Mouse (Mus musculus) common myeloid progenitor, adult 5-6 weeks (primary cell): ENCODE results near the gene Wfdc12. TPM values are rescaled to one million over a fixed set of nuclear protein-coding genes. Genes with fewer than 3 reads are reported as not detected.

ENCODE experiments used
- total RNA-seq: library from RNA; stranded (forward); fragments of 200-1000, 187-1606 nt; gene quantifications from 2 replicates; pipeline ENCODE4 v1.2.3, GENCODE M21; 2017

The Wfdc12 gene
- total RNA-seq, 1 experiment from 2014 or later = not detected

Other genes starting within 250 kb of the Wfdc12 start
- 79.0 and 109 TPM in 2 replicates for gene Ywhab, start 195.6 kb downstream of the Wfdc12 start, total RNA-seq
- gene Pabpc1l, start 165.2 kb downstream of the Wfdc12 start, total RNA-seq = 0.37 TPM in 1 of 2 replicates, not detected in the other
- gene Stk4, start 120.3 kb downstream of the Wfdc12 start, total RNA-seq = 132 and 208 TPM in 2 replicates
- 35.7 and 40.4 TPM in 2 replicates for gene Tomm34, start 119.4 kb downstream of the Wfdc12 start, total RNA-seq
- gene Kcns1, start 19.5 kb downstream of the Wfdc12 start, total RNA-seq = 0.59 TPM in 1 of 2 replicates, not detected in the other
- gene Wfdc5, start 7.9 kb downstream of the Wfdc12 start, total RNA-seq = not detected in 2 replicates
- not detected in 2 replicates for gene Wfdc15a, start 9.5 kb upstream of the Wfdc12 start, total RNA-seq
- not detected in 2 replicates for gene Wfdc15b, start 31.1 kb upstream of the Wfdc12 start, total RNA-seq
- not detected in 2 replicates for gene Svs2, start 47.9 kb upstream of the Wfdc12 start, total RNA-seq
- not detected in 2 replicates for gene Svs3b, start 66.0 kb upstream of the Wfdc12 start, total RNA-seq
- not detected in 2 replicates for gene Svs4, start 87.9 kb upstream of the Wfdc12 start, total RNA-seq
- gene Svs3a, start 98.7 kb upstream of the Wfdc12 start, total RNA-seq = not detected in 2 replicates
- not detected in 2 replicates for gene Svs6, start 126.1 kb upstream of the Wfdc12 start, total RNA-seq
- not detected in 2 replicates for gene Svs5, start 142.1 kb upstream of the Wfdc12 start, total RNA-seq
- 10.1 and 10.4 TPM in 2 replicates for gene Slpi, start 198.5 kb upstream of the Wfdc12 start, total RNA-seq
- gene Rbpjl, start 212.5 kb upstream of the Wfdc12 start, total RNA-seq = not detected in 2 replicates
- not detected in 2 replicates for gene Matn4, start 214.6 kb upstream of the Wfdc12 start, total RNA-seq